Mouse (Mus musculus): ENCODE data around the gene Gspt1.

DNA sequence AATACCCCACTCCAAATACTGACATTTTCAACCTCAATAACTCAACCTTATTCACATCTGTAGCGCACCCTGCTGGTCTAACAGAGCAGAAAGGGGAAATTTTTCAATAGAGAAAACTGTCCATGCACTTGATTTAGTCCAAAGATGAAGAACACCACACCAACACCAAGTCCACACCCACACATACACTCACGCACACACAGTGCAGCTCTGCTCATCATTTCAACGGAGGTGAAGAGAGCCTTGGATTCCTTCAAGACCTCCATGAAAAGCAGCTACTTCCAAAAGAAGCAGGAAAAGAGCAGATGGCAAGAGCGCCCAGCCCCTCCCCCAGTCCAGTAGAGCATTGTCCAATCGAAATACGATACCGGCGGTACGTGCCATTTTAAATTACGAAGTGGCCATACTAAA is 79.4 kb downstream of the Gspt1 start:
- TF ChIP-seq CHD2 (IDR thresholded peaks at IDR 0.05; ENCODE audit: low read length) (no peak; the same call in 1 of the 2 replicates), POLR2AphosphoS2 (IDR thresholded peaks at IDR 0.05; ENCODE audit: low read length) (no peak)

Data from MEL (cell line).